Mouse (Mus musculus) lung, embryonic 14.5 days (tissue): ENCODE measurements at regions not wholly inside any gene's neighbourhood (a gene's known extent, or its start where the extent isn't known, plus 50 kb on each side); places are given as distances from the start of the nearest gene placed in this dataset.

Source experiments
- ATAC-seq: fragments of 200-750 bp; cut with Nextera tagmentation; 2 replicates; pipeline ENCODE4 v1.8.0; 2017; ENCODE audit warnings: mild to moderate bottlenecking, moderate TSS enrichment, moderate library complexity; ENCODE audit not compliant: insufficient read depth
- DNase-seq: peaks from one replicate; pipeline ENCODE4 v3.0.0-alpha.2; 2015
- H3K27ac ChIP-seq: fragments of 300-500 bp; sonication (generic); 2 replicates; pipeline ENCODE4 v1.5.1; 2014; ENCODE audit warnings: low read depth, mild to moderate bottlenecking, moderate library complexity
- H3K27me3 ChIP-seq: fragments of 300-500 bp; sonication (generic); 2 replicates; pipeline ENCODE4 v1.6.1; 2014; ENCODE audit warnings: low read length, control low read depth; ENCODE audit not compliant: insufficient read depth
- H3K36me3 ChIP-seq: fragments of 300-500 bp; sonication (generic); 2 replicates; pipeline ENCODE4 v1.6.1; 2014; ENCODE audit warnings: control low read depth; ENCODE audit not compliant: insufficient read depth
- H3K4me1 ChIP-seq: fragments of 300-500 bp; sonication (generic); 2 replicates; pipeline ENCODE4 v1.6.1; 2014; ENCODE audit warnings: antibody characterized with exemption, control low read depth; ENCODE audit not compliant: insufficient read depth
- H3K4me2 ChIP-seq: fragments of 300-500 bp; sonication (generic); 2 replicates; pipeline ENCODE4 v1.6.1; 2014; ENCODE audit warnings: mild to moderate bottlenecking
- H3K4me3 ChIP-seq: fragments of 300-500 bp; sonication (generic); 2 replicates; pipeline ENCODE4 v1.5.1; 2014; ENCODE audit warnings: low read depth, low read length
- H3K9ac ChIP-seq: fragments of 300-500 bp; sonication (generic); 2 replicates; pipeline ENCODE4 v1.6.1; 2014
- H3K9me3 ChIP-seq: fragments of 300-500 bp; sonication (generic); 2 replicates; pipeline ENCODE4 v1.6.1; 2016; ENCODE audit warnings: low read depth, low read length, control low read depth
- CTCF ChIP-seq: IDR thresholded peaks from 2 replicates; pipeline ENCODE4 v1.5.1; 2016; ENCODE audit warnings: antibody characterized with exemption, low read depth
- WGBS: fragments of 180-500 bp; shearing (Covaris S2); extraction: QIAGEN DNeasy Blood & Tissue Kit; methylation state at CpG from one replicate; pipeline ENCODE4 v1.1.7; 2014; 5-methylcytosine and 5-hydroxymethylcytosine counted together

DNA sequence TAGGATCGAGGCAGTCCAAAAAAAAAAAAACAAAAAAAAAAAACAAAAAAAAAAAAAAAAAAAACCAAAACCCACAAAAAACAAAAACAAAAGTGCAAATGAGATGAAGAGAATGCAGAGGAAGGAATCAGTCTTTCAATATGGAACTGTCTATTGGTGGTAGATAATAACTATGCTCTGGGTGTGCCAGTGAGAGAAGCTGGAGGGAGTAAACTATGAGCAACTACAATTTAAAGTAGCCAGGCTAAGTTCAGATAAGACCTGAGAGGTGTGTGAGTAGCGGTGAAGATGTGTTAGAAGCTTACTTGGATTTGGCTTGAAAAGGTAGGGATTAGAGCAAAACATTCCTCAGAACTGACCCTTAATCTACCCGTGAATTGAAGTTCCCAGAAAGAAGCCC, 200.1 kb upstream of the Egfl6 start:
- 54% methylated on average over 3 of the region's 3 CpGs for WGBS
- no peak overlapping the region for H3K4me3 ChIP-seq
- no peak overlapping the region for H3K27ac ChIP-seq
- H3K27me3 ChIP-seq, result no peaks in the 10 kb centered on the region
- H3K9me3 ChIP-seq, result no peaks in the 10 kb centered on the region
- no peak overlapping the region for H3K4me2 ChIP-seq
- ATAC-seq, result no peak
- no peak overlapping the region for H3K9ac ChIP-seq
- no peaks in the 10 kb centered on the region for H3K36me3 ChIP-seq
- no peak for TF ChIP-seq CTCF
- no peaks in the 10 kb centered on the region for H3K4me1 ChIP-seq
- DNase-seq, result no peak

GRCm38 (mm10) chrX:166783377-166783776, 197.9 kb upstream of the Egfl6 start:
- TF ChIP-seq CTCF, result no peak
- Histone ChIP-seq H3K27me3 (no peaks in the 10 kb centered on the region), H3K4me1 (no peaks in the 10 kb centered on the region), H3K4me2 (no peak overlapping the region), H3K36me3 (no peaks in the 10 kb centered on the region), H3K4me3 (no peak overlapping the region), H3K9me3 (no peaks in the 10 kb centered on the region), H3K27ac (no peak overlapping the region), H3K9ac (no peak overlapping the region)
- no peak for DNase-seq
- ATAC-seq, result no peak
- WGBS, result 76% methylated on average over 2 of the region's 2 CpGs

DNA sequence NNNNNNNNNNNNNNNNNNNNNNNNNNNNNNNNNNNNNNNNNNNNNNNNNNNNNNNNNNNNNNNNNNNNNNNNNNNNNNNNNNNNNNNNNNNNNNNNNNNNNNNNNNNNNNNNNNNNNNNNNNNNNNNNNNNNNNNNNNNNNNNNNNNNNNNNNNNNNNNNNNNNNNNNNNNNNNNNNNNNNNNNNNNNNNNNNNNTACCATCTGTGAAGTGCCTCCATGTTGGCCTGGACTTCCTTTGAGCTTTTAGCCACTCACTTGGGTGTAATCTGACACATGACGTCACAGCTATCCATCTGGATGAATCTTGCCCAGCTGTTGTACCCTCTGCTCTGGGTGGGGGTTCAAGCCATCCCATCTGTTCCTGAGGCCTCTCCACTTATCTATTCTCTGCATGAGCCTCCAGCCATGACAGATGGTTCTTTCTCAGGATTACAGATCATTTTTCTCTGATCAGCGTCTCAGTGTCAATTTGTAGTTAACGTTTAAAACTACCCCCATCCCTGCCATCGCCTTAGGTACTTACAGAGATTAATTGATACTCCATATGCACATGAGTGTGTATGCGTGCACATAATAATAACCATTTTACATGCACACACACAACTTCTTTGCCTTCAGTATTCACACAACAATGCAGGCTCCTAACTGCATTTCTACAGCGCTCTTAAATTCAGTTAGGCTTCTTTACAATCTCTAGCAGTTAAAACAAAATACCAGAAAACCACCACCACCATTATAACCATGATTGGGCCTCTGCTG, 194.0 kb upstream of the Egfl6 start:
- ATAC-seq (no peak), DNase-seq (no peak)
- H3K36me3 ChIP-seq, result no peaks in the 10 kb centered on the region
- no peak overlapping the region for H3K27ac ChIP-seq
- TF ChIP-seq CTCF, result no peak
- no peak overlapping the region for H3K4me2 ChIP-seq
- WGBS, result 61% methylated on average over 6 of the region's 6 CpGs
- no peaks in the 10 kb centered on the region for H3K27me3 ChIP-seq
- H3K4me1 ChIP-seq, result no peaks in the 10 kb centered on the region
- no peak overlapping the region for H3K9ac ChIP-seq
- no peak overlapping the region for H3K4me3 ChIP-seq
- no peaks in the 10 kb centered on the region for H3K9me3 ChIP-seq

DNA sequence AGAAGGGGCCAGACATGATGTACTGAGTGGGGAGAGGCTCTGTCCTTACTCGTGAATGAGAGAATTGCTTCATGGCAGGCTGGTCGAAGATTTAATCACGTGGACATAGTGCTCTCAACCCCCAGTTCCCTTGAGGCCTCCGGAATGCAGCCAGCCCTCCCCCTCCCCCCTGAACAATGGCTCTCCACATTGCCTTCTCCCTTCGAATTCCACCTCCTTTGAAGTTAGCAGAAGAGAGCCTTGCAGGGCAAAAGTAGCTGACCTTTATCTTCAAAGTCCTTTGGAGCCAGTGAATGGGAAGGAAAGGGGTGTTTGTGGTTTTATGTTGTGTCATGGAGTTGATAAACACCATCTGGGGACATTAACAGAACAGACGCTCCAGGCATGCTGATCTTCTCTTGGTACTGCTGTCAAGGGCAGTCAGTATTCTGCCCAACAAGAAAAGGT, 187.9 kb upstream of the Egfl6 start:
- Histone ChIP-seq H3K27me3 (no peaks in the 10 kb centered on the region), H3K36me3 (no peaks in the 10 kb centered on the region), H3K9me3 (no peaks in the 10 kb centered on the region), H3K4me3 (no peak overlapping the region), H3K27ac (no peak overlapping the region), H3K4me1 (no peaks in the 10 kb centered on the region), H3K4me2 (no peak overlapping the region), H3K9ac (no peak overlapping the region)
- DNase-seq (peak; percentile 42), ATAC-seq (peak; percentile 86)
- 14% methylated on average over 6 of the region's 6 CpGs for WGBS
- TF ChIP-seq CTCF, result no peak

DNA sequence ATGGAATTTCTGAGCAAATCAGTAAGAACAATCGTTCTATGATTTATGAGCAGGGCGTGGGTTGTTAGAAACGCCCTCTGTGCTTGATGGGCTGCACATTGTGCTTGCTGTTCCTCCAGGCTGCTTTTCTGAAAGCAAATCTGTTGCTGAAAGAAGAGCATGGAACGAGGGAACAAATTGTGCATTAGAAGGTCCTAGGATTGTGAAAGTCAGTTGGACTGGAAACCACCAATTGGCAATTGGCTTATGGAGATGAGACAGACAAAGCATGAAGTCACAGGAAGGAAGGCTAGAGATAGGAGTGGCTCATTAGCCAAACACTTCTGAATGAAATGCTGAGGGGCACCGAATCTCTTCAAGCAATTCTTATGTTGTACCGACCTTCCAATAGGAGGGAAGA, 181.5 kb upstream of the Egfl6 start:
- H3K36me3 ChIP-seq, result no peaks in the 10 kb centered on the region
- H3K9me3 ChIP-seq, result no peaks in the 10 kb centered on the region
- ATAC-seq, result no peak
- no peaks in the 10 kb centered on the region for H3K27me3 ChIP-seq
- H3K4me2 ChIP-seq, result no peak overlapping the region
- DNase-seq, result no peak
- no peak overlapping the region for H3K4me3 ChIP-seq
- 83% methylated on average over 6 of the region's 6 CpGs for WGBS
- no peak for TF ChIP-seq CTCF
- H3K9ac ChIP-seq, result no peak overlapping the region
- no peaks in the 10 kb centered on the region for H3K4me1 ChIP-seq
- H3K27ac ChIP-seq, result no peak overlapping the region

GRCm38 (mm10) chrX:166765647-166766046, 180.1 kb upstream of the Egfl6 start:
- ATAC-seq (no peak), DNase-seq (no peak)
- Histone ChIP-seq H3K27ac (no peak overlapping the region), H3K9me3 (no peaks in the 10 kb centered on the region), H3K4me2 (no peak overlapping the region), H3K9ac (no peak overlapping the region), H3K4me3 (no peak overlapping the region), H3K36me3 (no peaks in the 10 kb centered on the region), H3K27me3 (no peaks in the 10 kb centered on the region), H3K4me1 (no peaks in the 10 kb centered on the region)
- 49% methylated on average over 2 of the region's 2 CpGs for WGBS
- TF ChIP-seq CTCF, result no peak

- DNase-seq (no peak), ATAC-seq (no peak)
- no peak overlapping the region for H3K4me3 ChIP-seq
- H3K36me3 ChIP-seq, result no peaks in the 10 kb centered on the region
- 86% methylated on average over 2 of the region's 2 CpGs for WGBS
- no peak overlapping the region for H3K4me2 ChIP-seq
- H3K9me3 ChIP-seq, result no peaks in the 10 kb centered on the region
- TF ChIP-seq CTCF, result no peak
- no peak overlapping the region for H3K9ac ChIP-seq
- no peaks in the 10 kb centered on the region for H3K27me3 ChIP-seq
- H3K4me1 ChIP-seq, result no peaks in the 10 kb centered on the region
- H3K27ac ChIP-seq, result no peak overlapping the region
Observed at GRCm38 (mm10) chrX:166762098-166762497, 176.6 kb upstream of the Egfl6 start.
